Mouse (Mus musculus) heart, postnatal 0 days (tissue): ENCODE measurements around the gene Tsnax.

Source experiments
- CTCF ChIP-seq: IDR thresholded peaks from 2 replicates; pipeline ENCODE4 v1.5.1; 2016; ENCODE audit warnings: antibody characterized with exemption, control low read depth, low read depth
- EP300 ChIP-seq: IDR thresholded peaks from 2 replicates; pipeline ENCODE4 v1.6.1; 2016; ENCODE audit warnings: antibody characterized with exemption, low read depth

DNA sequence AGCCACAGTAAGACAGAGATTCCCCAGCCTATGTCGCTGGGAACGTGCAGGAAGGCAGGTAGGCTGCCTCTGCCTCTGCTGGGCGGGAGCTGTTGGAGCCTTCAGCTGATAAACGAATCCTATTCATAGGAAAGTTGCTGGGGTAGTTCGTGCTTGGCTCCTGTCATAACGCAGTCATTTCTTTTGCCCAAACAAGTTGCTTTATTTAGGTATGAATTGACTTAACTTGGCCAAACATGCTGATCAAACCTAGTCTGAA, 21.2 kb upstream of the Tsnax start:
- no peak for TF ChIP-seq CTCF
- TF ChIP-seq EP300 = no peak
